Mouse (Mus musculus) CH12.LX (cell line): ENCODE results near the gene Snai3.

ENCODE experiments used
- CTCF ChIP-seq, 2 experiments: IDR thresholded peaks in 1 of 2; conservative IDR thresholded peaks in 1 of 2; 2 replicates each; pipeline ENCODE4 v1.5.1; 2011 to 2012; ENCODE audit warnings: low read depth in 2 of 2, low read length in 2 of 2, improper control_type of control experiment in 1 of 2, inconsistent platforms in 1 of 2, mild to moderate bottlenecking in 1 of 2, moderate library complexity in 1 of 2
- MAZ ChIP-seq: IDR thresholded peaks from 2 replicates; pipeline ENCODE4 v1.6.1; 2012; ENCODE audit warnings: low read depth, mild to moderate bottlenecking, inconsistent platforms, low read length, improper control_type of control experiment, moderate library complexity
- NRF1 ChIP-seq: IDR thresholded peaks from 2 replicates; pipeline ENCODE4 v1.6.1; 2014; ENCODE audit warnings: low read depth, mild to moderate bottlenecking, inconsistent platforms, low read length, improper control_type of control experiment, moderate library complexity

DNA sequence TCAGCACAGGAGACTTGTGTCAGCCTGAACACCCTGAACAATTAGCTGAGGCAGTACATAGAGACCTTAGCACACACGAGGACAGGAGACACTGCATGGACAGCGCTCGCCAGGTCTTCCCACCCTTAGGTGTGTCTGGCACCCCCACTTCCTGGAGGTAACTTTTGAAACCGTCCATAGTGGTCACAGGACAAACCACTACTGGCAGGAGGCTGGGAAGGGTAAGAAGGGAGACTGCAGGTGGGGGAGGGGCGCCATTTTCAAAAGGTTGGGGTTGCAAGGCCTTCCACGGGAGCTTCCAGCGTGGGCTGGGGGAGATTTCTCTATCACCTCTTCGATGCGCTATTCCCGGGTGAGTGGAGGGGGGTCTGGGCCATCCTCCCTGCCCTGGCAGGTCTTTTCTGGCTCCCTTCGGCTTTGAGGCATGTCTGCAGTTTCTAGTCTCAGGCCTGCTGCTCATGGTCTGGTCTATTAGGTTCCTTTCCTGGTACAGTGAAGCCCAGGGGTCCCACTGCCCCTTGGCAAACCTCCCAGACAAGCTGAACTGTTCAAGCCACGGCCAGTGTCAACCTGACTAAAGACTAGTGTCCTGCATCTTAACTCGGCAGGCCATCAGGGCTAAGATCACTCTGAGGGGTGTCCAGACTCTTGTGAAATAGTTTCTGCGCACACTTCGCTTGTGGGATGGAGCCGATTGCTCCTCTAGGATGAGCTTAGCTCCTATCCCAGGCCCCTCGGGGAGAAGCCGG is 28.7 kb downstream of the Snai3 start:
- TF ChIP-seq CTCF (conservative IDR thresholded peaks at IDR 0.05 in 1 of 2, IDR thresholded peaks at IDR 0.05 in 1 of 2; ENCODE audit: low read depth in 2 of 2, low read length in 2 of 2) (no peak), NRF1 (no peak), MAZ (no peak; the same call in 1 of the 2 replicates)
